Mouse (Mus musculus) olfactory bulb, adult 2 months (tissue): Measurements from ENCODE around the gene Banp. TPM values are rescaled to one million over a fixed set of nuclear protein-coding genes. Genes with fewer than 3 reads are reported as not detected.

ENCODE experiments used
- H3K27ac ChIP-seq: fragments of 200-500 bp; 2 replicates; pipeline ENCODE4 v1.5.1; 2012; ENCODE audit warnings: low read depth, low read length; ENCODE audit not compliant: insufficient read depth
- H3K4me1 ChIP-seq: fragments of 200-500 bp; 2 replicates; pipeline ENCODE4 v1.6.1; 2012; ENCODE audit warnings: low read length; ENCODE audit not compliant: control insufficient read depth, insufficient read depth
- H3K4me3 ChIP-seq: fragments of 200-500 bp; 2 replicates; pipeline ENCODE4 v1.5.1; 2012; ENCODE audit warnings: mild to moderate bottlenecking, low read depth, low read length, moderate library complexity; ENCODE audit not compliant: insufficient read depth
- CTCF ChIP-seq: fragments of 200-500 bp; IDR thresholded peaks from 2 replicates; pipeline ENCODE4 v1.5.1; 2012; ENCODE audit warnings: low read depth, mild to moderate bottlenecking, low read length, moderate library complexity; ENCODE audit not compliant: insufficient read depth
- POLR2A ChIP-seq: fragments of 200-500 bp; IDR thresholded peaks from 2 replicates; pipeline ENCODE4 v1.6.1; 2012; ENCODE audit warnings: mild to moderate bottlenecking, low read depth, low read length, moderate library complexity; ENCODE audit not compliant: insufficient read depth
- WGBS: fragments of 180-500 bp; shearing (Covaris S2); methylation state at CpG from one replicate; pipeline ENCODE4 v1.1.7; 2018; 5-methylcytosine and 5-hydroxymethylcytosine counted together
- polyA plus RNA-seq: library from polyadenylated mRNA; stranded (reverse); fragments of >200 nt; gene quantifications from 2 replicates; pipeline ENCODE4 v1.2.4, GENCODE M21; 2012; ENCODE audit warnings: low replicate concordance; ENCODE audit not compliant: missing spikeins, insufficient read depth, insufficient read length

The Banp gene
- polyA plus RNA-seq, 1 experiment = not detected

DNA sequence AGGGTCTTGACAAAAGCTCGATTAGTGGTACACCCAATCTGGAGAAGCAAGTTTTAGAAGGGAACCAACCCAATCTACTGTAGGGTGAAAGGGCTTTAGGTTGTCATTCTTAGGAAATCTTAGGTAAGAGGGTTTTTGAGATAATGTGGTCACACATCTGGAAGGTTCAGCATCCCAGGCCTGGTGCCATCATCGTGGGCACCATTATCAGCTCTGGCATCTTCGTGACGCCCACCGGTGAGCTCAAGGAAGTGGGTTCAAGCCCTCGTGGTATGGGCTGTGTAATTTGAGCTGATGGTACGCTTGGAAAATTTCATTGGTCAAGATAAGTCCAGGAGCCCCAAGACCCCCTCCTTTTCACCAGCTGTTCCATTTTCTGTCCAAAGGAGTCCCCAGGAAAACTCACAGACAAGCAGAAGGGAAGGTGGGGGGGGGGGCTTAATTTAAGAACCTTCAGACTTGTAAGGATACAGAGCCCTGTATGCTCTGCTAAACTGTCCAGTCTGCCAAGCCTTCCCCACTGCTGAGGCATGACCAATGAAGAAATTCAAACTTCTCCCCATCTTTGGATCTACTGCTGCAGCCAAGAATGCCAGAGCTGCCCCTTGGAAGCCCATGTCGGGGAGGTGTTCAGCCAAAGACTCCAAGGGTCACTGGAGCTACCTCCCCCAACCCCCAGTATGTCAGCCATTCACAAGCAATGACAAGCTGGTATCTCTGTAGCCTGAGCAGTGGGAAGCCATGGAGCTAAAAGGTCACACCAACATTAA is 41.0 kb upstream of the Banp start:
- WGBS = 71% methylated on average over 8 of the region's 8 CpGs
- no peak overlapping the region for H3K4me3 ChIP-seq
- H3K27ac ChIP-seq = no peak overlapping the region
- no peak for TF ChIP-seq POLR2A
- no peak for TF ChIP-seq CTCF
- peaks cover 15% of the 10 kb centered on the region for H3K4me1 ChIP-seq

DNA sequence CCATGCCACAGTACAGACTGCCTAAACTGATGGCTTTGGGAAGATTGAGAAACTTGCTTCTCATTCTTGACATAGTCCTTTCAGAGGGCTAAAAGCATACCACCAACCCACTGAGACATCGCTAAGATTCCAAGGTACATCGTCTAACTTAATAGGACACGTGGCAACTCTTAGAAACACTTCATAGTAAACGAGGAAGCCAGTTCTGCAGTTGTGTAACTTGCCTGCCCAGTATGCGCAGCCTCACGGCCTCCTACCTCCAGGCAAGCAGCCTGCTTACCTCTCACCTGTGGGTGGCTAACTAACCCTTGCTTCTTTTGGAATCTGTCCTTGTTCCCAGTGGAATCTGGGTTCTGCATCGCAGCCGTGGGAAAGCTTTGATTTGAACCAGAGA is 40.4 kb upstream of the Banp start:
- Histone ChIP-seq H3K4me3 (no peak overlapping the region), H3K4me1 (peaks cover 13% of the 10 kb centered on the region), H3K27ac (no peak overlapping the region)
- no peak for TF ChIP-seq CTCF
- no peak for TF ChIP-seq POLR2A
- WGBS = 62% methylated on average over 8 of the region's 8 CpGs

DNA sequence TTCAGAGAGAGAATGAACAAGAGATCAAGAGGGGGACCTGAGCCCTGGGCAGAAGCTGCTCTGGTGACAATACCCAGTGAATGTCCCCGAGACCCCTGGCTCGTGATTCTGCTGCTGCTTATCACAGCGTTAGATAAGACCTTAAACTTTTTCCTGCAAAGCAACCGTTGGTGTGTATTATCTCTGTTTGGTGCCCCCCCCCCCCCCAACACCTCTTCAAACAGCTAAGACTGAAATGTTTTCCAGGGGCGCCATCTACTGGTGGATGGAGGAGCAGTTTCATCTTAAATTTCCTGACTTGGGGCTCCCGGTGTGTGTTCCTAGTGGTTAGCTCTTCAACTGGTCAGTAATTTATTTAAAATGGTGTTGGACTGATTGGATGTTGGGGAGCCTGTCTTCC is 39.9 kb upstream of the Banp start:
- under 1% methylated on average over 6 of the region's 6 CpGs for WGBS

DNA sequence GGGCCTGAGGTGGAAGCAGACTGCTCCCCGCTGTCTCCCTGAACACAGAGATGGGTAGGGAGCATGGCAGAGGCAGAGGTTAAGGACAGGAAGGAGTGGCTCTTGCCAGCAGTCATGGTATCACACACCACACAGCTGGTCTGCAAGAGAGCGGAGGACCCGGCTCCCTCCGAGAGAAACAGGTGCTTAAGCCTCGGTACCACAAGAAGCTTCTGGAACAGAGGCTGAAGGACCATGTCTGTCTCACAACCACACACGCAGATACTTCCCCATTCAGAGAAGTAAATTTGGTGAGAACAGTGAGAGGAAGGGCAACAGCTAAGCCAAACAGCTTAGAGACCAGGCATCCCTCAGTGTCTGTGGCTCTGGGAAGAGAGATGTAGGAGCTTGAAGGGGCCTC is 38.1 kb upstream of the Banp start:
- TF ChIP-seq POLR2A (no peak), CTCF (no peak)
- Histone ChIP-seq H3K27ac (no peak overlapping the region), H3K4me3 (no peak overlapping the region), H3K4me1 (peaks cover 7% of the 10 kb centered on the region; the same call in 1 of the 2 replicates)
- WGBS = 94% methylated on average over 6 of the region's 6 CpGs

More for the DNA sequence above, 39.9 kb upstream of the Banp start:
- Histone ChIP-seq H3K4me1 (peaks cover 13% of the 10 kb centered on the region), H3K4me3 (no peak overlapping the region), H3K27ac (no peak overlapping the region)
- peak; percentile 45 for TF ChIP-seq CTCF
- TF ChIP-seq POLR2A = no peak

DNA sequence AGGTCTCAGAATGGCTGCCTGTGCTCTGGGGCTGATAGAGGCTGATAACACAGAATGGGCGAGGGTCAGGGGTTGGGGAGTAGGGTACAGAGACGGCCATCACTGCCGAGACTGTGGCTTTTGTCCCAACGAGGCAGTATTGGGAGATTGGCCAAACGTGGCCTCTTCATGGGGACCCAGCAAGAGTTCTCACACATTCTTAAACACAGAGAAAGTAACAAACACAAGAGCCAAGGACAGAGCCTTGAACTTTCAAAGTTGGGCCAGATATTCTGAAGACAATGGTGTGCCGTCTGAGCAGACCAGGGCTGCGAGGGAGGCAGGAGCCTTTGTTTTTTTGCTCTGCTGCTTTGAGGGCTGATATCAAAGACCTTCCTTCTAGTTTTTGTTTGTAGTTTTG is 37.6 kb upstream of the Banp start:
- TF ChIP-seq POLR2A (no peak), CTCF (no peak)
- peaks cover 7% of the 10 kb centered on the region; the same call in 1 of the 2 replicates for H3K4me1 ChIP-seq
- no peak overlapping the region for H3K4me3 ChIP-seq
- H3K27ac ChIP-seq = no peak overlapping the region
- WGBS = 59% methylated on average over 7 of the region's 7 CpGs

DNA sequence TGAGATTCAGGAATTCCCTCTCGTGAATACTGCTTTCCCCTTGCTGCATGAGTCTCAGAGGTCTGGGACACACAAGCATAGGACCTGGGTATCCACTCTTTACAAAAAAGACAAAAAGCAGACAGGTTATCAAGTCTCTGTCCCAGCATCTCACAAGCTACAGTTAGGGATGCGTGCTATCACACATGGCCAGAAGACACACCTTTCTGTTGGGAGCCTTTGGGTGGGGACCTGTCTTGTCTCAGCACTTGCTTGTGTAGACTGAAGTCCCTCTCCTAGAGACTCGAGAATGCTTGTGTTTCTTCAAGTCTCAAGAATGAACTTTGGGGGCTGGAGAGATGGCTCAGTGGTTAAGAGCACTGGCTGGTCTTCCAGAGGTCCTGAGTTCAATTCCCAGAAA is 36.7 kb upstream of the Banp start:
- TF ChIP-seq CTCF = no peak
- no peak for TF ChIP-seq POLR2A
- Histone ChIP-seq H3K4me1 (peaks cover 5% of the 10 kb centered on the region; the same call in 1 of the 2 replicates), H3K27ac (0 out of 2 replicates have a peak overlapping the region, but pooled peaks have one; percentile 2), H3K4me3 (no peak overlapping the region)
- 73% methylated on average over 3 of the region's 3 CpGs for WGBS

DNA sequence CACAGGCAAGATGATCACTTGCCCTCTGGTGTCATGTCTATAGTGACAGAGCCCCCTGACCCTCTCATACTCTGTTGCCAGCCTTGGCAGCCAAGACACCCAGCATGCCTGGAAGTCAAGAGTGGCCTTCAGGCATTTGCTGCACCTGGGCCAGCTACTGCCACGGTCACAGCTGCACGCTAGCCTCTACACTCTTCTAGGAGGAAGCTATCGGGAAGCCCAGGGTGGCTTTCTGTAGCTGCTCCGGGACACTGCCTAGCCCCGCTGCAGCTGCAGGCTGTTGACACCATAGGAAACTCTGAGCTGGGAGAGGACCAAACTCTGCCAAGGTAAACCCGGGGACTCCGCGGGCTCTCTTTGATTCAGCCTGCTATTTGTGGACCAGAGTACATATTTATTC is 36.2 kb upstream of the Banp start:
- Histone ChIP-seq H3K4me1 (0 out of 2 replicates have a peak, but pooled peaks cover 2% of the 10 kb centered on the region), H3K27ac (no peak overlapping the region), H3K4me3 (no peak overlapping the region)
- WGBS = 80% methylated on average over 8 of the region's 8 CpGs
- TF ChIP-seq CTCF (no peak), POLR2A (no peak)

DNA sequence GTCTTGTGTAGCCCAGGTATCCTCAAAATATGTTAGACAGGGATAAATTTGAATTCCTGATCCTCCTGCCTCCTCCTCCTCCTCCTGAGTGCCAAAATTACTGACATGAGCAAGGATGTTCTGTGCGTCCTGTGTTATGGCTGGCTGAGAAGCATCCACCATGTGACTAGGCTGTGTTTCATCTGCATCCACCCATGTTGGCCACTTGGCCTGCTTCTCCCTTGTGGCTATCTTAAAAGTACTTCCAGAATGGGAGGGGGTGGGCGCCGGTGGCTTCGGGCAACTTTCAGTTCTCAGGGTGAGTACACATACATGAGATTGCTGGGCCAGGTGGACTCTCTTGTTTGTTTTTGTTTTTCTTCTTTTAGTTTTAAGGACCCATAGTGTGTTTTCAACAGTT is 30.4 kb upstream of the Banp start:
- no peak overlapping the region for H3K4me3 ChIP-seq
- 84% methylated on average over 4 of the region's 4 CpGs for WGBS
- H3K27ac ChIP-seq = no peak overlapping the region
- H3K4me1 ChIP-seq = peaks cover 18% of the 10 kb centered on the region
- TF ChIP-seq CTCF (no peak), POLR2A (no peak)

DNA sequence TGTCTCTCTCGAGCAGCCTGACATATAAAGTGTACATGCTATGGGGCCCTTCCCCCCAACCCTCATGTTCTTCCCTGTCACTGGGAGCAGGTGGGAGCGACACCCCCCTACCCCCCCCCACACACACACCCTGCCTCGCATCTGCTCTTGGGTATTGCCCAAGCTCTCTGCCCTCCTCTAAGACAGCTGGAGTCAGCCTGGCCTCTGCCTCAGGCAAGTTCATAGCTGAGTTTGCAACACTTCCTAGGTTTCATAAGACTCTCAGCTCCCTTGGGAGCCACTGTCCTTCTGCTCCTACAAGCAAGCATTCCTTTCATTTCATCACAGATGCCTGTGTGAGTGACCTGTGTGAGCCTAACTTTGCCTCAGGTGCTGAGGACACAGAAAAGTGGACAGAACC is 29.8 kb upstream of the Banp start:
- TF ChIP-seq POLR2A = no peak
- TF ChIP-seq CTCF = no peak
- Histone ChIP-seq H3K4me3 (no peak overlapping the region), H3K27ac (no peak overlapping the region), H3K4me1 (peaks cover 18% of the 10 kb centered on the region)
- 62% methylated on average over 3 of the region's 3 CpGs for WGBS

DNA sequence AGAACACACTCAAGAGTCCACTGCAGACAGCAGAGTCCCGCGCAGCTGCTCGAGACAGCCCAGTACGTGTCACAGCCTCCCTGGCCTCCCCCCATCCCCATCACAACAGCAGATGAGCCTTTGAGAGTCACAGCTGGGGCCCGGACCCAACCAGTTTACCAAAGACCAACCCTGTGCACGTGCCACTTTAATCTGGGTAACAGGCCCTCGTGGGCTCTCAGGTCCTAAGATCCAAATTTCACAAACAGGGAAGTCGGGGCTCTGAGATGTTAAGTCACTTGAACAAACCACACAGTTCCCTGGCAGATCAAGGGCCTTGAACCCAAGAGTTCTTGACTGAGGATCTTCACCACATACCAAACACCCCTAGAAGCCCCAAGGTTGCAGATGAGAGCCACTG is 28.0 kb upstream of the Banp start:
- Histone ChIP-seq H3K27ac (peak overlapping the region; percentile 40; the same call in 1 of the 2 replicates), H3K4me1 (peaks cover 18% of the 10 kb centered on the region), H3K4me3 (no peak overlapping the region)
- TF ChIP-seq POLR2A = no peak
- no peak for TF ChIP-seq CTCF
- 87% methylated on average over 8 of the region's 8 CpGs for WGBS
